Mouse (Mus musculus) gastrocnemius, postnatal 10 days (tissue): Measurements from ENCODE around the gene Tnf. TPM values are rescaled to one million over a fixed set of nuclear protein-coding genes. Genes with fewer than 3 reads are reported as not detected.
A peak's percentile ranks its signal among the peaks of the same experiment; 100 is the strongest.
"Not testable (repeated sequence)": the region's sequence is repeated elsewhere in the genome, so short reads cannot be mapped to it uniquely, and the experiment has no call there.

Experiments
- DNase-seq: peaks from one replicate; pipeline ENCODE4 v3.0.0; 2021; ENCODE audit warnings: mixed read lengths
- long read RNA-seq, 2 experiments: library from polyadenylated mRNA; stranded (forward); transcript quantifications; one replicate each; pipeline ENCODE4 v2.0.0; 2021
- total RNA-seq, 2 experiments: library from RNA; stranded (reverse); gene quantifications; 2 replicates each; pipeline ENCODE4 v1.2.3; 2021

Gene Tnf
- total RNA-seq, result under 1 TPM; 0.23 to 0.99 TPM
- long read RNA-seq, experiment 1, result 0 reads
- long read RNA-seq, experiment 2, result 0 reads

DNA sequence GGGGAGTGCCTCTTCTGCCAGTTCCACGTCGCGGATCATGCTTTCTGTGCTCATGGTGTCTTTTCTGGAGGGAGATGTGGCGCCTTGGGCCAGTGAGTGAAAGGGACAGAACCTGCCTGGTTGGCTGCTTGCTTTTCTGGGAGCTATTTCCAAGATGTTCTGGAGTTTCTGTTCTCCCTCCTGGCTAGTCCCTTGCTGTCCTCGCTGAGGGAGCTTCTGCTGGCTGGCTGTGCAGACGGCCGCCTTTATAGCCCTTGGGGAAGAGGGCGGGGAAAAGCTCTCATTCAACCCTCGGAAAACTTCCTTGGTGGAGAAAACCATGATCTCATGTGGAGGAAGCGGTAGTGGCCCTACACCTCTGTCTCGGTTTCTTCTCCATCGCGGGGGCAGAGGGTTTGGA, at the start of gene Tnf:
Tnf (minus strand) TSS at position 221 of the 400 bp plus-strand sequence.
- no peak for DNase-seq

DNA sequence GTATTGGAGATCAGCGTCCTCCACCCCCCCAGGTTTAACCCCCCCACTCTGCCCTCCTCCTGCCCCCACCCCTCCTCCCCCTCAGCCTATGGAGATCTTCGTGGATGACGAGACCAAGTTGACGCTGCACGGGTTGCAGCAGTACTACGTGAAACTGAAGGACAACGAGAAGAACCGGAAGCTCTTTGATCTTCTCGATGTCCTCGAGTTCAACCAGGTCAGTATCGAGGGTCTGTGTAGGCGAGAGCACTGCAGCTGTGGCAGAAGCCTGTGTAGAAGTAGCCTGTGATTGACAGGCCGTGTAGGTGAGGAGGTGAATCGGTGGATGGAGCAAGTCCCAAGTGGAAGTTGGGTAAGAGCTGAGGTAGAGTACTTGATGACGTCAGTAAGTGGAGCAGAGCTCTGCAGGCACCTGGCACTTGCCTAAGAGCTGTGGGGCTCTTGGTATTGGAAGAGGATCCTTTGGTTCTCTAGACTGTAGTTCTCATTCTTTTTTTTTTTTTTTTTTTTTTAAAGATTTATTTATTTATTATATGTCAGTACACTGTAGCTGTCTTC, 49.4 kb upstream of the Tnf start:
- DNase-seq, result no peak

DNA sequence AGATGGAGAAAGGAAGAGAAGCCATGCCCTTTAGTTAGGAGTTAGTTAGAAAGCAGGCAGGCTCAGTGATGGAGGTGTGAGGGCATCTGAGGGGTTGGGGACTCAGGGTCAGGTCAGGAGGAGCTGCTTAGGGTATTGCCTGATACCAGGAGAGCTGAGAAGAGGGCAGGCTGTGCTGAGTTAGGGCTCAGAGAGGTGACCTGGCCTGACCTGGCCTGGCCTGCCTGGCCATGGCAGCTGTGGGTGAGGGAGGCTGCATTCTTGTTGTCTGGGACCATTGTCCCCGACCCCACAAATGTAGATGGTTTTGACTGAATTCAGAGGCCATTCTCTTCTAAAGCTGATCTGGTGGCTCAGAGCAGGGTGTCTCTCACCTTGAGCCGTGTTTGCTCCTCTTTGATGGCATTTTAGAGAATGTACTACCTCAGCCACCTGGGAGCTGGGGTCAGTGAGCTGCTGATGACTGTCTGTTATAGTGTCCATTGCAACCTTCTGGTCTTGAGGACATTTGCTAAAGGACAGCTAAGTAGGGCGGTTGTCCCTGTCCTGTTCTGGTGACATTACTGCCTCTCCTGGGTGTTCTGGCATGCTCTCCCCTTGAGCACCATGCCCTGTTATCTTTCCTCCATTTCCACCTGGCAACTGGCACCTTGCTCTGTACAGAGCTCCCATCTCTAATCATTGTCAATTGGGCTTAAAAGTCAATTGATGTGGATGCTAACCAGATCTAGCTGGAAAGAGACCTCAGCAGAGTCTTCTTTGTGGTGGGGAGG, 48.7 kb upstream of the Tnf start:
- DNase-seq, result no peak

DNA sequence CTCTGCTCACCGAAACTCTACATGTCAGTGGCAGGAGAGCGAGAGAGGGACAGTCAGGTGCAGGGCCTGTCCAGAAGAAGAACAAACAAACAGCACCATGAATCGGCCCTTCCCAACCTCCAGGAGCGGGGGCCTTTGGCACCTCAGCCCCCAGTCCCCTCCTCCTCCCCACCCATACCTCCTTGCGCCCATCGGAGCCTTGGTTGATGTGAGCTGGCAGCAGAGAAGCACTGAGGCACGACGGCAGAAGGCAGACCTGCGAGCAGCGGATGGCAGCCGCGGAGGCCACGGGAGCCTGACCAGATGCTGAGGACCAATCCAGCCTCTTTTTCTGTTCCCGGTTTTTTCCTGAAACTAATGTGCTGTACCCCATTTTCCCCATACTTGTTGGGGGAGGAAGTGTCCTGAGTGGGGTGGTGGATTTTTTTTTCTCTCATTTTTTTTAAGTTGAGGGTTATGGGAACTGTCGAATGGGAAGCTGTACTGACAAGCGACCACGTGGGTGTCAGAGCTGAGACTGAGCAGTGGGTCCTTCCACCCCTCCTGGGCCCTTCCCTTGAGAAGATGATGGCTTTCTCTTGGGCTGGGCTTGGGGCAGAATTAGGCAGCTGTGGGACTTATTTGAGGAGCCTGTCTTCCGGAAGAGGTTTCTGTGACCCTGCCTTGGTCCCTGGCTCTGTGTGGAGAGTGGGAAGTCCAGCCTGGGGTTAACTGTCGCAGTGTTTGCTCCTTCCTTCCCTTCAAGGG, 47.8 kb upstream of the Tnf start:
- no peak for DNase-seq

DNA sequence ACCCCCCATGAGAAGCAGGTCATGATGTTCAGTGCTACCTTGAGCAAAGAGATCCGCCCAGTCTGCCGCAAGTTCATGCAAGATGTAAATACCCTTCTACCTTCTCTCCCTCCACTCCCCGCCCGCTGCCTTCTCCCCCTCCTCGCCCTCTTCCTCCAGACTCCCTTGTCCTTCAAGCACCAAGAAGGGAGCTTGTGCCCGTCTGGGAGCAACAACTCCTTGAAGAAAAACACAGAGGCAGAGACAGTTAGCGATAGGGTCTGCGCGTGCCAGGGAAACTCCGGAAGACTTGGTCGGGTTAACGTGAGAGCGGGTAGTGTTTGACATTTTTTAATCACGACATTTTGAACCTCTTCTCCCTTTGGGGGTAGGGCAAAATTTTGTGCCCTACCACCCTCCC, 47.2 kb upstream of the Tnf start:
- no peak for DNase-seq

DNA sequence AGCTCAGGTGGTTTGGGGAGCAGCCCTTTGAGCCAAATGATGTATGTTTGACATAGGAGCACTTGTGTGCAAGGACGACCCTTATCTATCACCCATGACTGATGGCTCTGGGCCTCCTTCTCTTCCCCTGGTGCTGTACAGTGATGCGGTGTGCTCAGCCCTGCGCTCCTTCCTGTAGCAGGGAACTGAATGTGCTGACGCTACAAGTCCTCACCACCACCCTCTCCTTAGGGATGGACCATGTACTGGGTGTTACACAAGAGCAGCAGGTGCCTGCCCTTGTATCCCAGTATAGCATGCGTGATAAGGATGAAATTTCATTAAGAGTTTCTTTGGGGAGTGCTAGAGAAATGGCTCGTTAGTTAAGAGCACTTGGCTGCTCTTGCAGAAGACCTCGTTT, 45.3 kb upstream of the Tnf start:
- DNase-seq, result no peak

DNA sequence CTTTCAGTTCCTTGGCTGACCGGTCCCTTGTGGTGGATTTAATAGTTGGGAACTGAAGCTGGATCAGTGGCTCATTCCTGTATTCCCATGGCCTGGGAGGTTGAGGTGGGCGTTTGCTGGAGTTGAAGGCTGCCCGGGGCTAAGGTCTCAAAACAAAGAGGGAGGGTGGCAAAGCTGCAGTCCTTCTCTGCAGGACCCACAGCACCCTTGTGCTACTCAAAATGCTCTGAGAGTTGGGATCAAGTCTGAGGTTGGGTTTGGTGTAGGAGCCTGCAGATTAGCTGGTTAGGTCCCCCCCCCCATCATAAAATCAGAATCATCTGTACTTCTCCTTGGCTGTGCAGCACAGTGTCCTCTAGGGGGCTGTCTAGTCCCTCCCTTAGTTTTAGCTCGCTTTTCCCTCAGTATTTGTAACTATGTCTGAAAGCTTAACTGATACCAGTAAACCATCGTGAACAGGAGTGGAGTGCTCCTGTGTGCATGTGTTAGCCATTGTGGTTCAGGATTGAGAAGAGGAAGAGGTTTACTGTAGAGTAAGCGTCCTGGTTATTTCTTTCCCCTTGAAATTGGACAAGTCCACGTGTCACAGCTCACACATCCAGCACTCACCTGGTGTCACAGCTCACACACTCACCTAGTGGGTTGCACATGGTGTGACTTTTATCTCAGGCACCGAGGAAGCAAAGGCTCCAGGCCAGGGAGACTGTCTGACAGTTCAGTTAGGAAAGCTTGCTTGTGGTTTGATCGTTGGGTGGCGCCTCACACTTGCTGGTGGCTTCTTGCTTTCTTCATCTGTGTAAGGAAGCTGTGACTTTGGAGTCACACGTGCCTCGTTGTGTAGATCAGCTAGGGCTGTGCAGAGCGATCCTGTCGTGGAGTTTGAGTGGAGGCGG, 44.2 kb upstream of the Tnf start:
- DNase-seq, result no peak

DNA sequence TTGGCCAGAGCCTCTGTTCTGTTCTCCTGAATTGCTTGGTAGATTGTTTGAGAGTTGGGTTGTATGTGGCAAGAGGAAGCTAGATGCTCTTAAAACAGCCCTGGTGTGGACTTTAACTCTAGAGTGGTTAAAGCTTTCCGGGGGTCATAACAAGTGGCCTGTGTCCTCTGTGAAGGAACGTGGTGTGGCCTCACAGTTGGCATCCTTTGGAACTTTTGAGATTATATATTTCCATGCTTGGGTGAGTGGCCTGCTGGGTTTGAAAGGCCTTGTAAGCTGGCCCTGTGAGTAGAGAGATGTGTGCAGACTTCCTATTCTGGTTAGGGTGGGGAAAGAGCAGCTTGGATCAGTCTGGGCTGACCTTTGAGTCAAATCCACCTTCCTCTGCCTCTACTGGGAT, 43.2 kb upstream of the Tnf start:
- DNase-seq, result no peak

DNA sequence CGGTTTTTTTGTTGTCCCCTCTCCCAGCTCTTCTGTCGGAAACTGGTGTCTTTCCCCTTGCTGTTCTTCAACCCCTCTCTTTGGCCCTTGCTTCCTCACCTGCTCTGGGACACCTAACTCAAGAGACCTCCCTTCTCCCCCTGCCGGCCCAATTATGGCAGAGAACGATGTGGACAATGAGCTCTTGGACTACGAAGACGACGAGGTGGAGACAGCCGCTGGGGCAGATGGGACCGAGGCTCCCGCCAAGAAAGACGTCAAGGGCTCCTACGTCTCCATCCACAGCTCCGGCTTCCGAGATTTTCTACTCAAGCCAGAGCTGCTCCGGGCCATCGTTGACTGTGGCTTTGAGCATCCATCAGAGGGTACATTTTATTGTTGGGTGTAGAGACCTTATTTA, 41.3 kb upstream of the Tnf start:
- peak; percentile 60 for DNase-seq

DNA sequence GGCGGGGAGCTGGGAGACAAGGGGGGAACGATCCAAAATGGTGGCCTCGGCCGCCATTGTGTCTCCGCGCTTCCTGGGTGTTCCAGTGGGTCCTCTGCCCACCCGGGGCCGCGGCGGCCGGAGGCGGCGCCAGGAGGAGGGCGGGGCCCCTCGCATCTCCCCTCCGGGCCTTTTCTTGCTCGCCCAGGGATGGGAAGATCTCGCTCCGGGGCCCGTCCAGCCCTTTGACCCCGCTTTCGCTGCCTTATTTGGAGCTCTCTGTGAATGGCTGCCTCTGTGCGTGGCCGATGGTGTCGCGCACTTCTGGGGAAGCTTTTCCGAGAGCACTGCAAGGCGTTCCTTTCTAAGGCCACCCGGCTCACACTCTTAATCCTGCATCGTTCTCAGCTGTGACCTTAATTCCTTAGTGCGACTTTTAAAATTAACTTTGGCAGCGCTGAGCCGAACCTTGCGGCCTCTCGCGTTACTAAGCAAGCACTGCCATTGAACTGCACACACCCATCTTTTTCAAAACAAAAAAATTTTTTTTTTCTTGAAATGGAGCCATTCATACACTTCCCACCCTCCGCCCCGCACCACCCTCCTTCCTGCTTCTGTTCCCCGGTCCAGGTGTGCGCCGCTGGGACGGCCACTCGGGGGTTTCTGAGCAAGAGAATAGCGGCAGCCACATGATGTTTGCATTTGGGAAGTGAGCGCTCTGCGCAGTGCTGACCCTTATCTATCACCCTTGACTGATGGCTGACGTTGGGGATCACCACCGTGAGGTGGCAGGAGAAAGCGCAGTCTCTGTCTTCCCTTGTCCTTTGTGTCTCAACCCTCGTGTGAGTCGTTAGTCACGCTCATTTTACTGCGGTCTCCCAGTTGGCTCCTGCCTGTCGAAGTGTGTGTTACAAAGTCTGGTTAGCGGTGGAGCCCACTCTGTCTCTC, 40.5 kb upstream of the Tnf start:
- DNase-seq, result peak; percentile 70

DNA sequence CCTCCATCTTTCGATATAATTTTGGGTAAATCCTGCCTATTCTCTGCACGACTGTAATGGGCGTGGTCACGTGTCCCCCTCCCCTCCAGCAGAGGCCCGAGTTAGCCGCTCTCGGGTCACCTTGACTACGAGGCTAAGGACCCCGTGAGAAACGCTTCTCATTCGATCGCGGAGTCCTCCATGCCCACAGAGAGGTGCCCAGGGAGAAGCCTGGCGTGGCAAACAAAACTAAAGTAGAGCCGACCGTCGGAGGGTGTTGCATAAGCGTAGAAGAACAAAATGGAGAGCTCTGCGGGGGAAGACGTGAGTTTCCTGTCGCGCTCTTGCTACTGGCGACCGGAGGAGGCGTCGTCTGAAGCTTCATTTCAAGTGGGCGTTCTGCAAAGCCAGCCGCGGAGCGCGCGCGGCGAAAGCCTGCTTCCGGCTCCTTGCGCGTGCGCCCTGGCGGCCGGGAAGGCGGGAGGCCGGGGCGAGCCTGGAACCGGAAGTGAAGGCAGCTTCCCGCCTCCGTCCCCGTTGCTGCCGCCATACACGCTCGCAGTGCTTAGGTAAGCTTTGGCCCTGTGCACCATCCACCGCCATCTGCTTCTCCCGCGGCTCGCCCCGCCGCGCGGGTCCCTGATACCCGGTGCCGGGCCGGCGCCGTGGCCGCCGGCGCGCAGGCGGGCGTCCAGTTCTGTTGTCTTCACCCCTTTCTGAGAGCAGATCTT, 39.7 kb upstream of the Tnf start, which contains the start of gene Ddx39b:
Ddx39b (plus strand) TSS at position 442 of the 710 bp plus-strand sequence.
- peak; percentile 94 for DNase-seq

DNA sequence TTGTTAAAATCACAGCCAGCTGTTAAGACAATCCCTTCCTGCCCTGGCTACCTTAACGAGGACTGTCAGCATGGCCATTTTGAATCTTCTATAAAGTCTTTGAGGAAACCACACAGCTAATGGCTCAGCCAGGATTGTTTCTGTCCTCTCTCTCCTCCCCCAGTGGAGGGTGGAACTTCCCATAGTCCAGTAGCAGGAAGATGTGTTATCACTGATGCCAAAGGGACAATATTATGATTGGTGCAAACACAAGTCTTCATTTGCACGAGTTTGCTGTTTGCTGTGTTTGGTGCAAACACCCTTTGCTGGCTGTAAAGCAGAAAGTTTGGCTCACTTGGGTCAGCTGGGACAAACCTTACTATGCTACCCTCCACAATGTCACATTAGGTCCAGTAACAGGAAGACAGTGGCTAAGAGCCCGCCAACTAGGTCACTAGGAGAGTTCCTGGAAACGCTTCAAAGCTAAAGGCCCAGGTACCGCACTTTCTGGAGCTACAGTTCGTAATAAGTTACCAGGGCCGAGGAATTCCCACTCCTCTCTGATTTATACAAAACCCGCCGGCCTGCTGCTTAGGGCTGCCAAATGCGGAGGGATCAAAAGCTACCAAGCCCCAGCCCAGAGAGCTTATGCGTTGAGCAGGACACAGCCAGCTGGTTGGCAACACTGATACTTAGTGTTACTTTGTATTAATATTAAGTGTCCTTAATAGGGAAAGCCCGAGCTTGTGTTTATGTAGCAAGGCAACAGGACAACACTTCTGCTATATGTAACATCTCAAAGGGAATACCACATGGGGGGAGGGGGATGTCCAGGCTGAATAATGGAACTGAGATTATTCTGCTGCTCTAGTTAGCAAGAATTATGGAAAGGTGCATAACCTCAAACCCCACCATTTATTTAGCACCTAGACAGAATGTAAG, 38.8 kb upstream of the Tnf start:
- DNase-seq, result no peak

DNA sequence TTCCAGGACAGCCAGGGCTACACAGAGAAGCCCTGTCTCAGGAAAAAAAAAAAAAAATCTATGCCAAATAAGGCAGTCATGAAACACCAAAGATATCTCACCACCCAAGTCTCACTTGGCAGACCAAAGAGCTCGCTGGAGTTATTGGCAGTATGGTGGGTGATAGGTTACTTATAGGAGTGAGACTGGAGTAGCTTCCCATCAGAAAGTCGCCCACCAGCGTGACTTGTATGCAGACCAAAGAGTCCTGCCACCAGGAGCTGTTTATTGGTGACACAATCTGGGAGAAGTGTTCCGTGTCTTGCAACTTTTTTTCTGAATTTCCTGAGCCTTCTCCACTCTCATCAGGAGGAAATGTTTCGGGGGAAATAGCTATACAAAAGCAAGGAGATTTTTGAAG, 37.9 kb upstream of the Tnf start:
- DNase-seq, result no peak

DNA sequence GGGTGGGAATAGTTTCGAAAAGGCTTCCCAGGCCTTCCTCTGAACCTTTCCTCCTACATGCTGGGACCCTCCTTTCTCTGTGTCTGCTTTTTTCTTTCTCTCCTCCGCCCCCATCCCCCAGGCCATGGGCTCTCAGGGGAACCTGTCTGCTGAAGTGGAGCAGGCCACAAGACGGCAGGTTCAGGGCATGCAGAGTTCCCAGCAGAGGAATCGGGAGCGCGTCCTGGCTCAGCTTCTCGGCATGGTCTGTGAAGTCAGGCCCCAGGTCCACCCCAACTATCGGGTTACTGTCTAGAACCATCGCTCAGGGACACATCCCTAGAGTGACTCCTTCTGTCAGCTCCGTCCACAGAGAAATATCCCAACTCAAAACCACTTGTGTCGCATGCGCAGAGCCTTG, 35.7 kb upstream of the Tnf start:
- DNase-seq, result no peak

DNA sequence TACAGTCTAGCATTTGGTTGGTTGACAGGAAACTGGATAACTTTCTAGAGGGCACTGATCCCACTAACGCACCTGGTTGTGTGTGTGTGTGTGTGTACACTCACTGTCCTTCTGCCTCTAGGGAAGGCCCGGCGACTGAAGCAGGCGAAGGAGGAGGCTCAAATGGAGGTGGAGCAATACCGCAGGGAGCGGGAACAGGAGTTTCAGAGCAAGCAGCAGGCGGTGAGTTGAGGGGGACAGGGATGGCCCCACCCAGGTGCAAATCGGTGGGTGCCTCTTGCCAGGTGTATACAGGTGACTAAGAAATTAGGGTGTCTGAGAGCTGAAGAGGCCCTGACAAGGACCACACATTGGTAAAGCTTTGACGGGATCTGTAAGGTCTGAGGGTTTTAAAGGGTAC, 35.2 kb upstream of the Tnf start:
- DNase-seq, result no peak

DNA sequence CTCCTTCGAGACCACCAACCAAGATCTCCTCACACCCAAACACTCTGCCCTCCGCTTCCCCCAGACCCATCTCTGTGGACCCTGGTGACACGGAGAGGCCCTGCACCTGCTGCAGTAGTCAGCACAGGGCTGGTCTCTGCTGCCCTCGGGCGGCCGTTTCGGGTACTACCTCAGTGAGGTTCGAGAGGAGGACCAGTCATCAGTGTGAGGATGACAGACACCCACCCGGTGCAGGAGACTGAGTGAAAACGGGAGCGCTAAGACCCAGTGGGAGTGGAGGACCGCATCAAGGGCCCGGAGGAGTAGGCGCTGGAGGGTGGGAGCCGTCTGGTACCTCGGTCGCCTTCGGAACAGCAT, 34.6 kb upstream of the Tnf start:
- peak; percentile 99 for DNase-seq

DNA sequence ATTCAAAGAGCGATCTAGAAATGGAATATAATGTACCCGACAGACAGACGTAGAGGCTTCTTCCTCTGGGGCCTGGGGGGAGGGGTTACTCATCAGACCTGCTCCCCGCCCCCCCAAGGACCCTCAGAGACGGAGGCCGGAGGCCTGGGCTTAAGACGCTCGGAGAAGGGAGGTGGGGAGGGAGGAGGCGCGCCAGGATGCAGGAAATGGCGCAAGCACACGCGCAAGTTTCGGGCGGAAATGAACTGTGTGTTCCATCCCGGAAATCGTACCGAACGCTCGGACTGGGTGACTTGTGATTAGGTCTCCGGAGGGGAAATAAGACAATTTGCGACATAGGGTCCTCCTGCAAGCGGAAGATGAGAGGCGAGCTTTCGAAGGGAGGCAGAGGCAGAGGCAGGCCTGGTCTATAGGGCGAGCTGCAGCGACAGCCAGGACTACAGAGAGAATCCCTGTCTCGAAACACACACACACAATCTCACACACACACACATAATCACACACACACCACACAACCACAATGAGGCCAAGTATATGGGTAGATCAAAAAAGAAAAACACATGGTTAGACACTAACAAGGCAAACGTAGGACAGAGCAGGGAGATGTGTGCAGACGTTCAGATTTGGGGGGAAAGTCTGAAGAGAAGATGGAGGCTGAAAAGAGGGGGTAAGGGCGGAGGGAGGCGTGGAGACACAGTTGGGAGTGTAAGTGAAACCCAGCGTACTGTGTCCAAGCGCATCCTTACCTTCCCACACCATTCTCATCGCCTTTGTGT, 34.0 kb upstream of the Tnf start, which contains the start of gene Nfkbil1:
Nfkbil1 (minus strand) TSS at position 179 of the 776 bp plus-strand sequence.
- peak; percentile 80 for DNase-seq

DNA sequence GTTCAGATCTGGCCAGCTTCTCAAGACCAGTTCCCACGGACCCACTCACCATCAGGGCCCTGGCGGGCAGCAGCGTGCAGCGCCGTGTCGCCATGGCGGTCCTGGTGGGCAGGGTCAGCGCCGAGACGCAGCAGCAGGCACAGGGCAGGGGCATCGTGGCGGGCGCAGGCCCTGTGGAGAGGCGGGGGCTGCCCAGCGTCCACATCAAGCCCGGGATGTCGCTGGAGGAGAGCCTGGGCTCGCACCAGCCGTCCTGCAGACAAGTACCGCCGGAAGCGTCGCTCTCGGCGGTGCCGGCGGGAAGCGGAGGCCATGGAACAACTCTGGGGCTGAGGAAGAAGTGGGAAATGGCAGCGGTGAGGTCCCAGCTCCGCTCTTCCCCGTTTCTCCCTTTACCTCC, 33.1 kb upstream of the Tnf start:
- DNase-seq, result no peak

DNA sequence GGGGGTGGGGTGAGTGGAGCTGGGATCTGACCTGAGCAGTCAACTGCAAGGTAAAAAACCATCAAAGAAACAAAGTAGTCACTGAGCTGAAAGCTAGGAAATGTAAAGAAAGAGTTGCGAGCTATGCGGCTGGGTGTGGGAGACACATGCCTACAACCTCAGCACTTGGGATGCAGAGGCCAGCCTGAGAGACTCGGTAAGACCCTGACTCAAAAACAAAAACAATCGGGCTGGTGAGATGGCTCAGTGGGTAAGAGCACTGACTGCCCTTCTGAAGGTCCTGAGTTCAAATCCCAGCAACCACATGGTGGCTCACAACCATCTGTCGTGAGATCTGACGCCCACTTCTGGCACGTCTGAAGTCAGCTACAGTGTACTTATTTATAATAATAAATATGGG, 32.3 kb upstream of the Tnf start:
- DNase-seq, result not testable (repeated sequence)
